10 mouse cellular contexts compared by ENCODE assay signal in the genomic region with DNA sequence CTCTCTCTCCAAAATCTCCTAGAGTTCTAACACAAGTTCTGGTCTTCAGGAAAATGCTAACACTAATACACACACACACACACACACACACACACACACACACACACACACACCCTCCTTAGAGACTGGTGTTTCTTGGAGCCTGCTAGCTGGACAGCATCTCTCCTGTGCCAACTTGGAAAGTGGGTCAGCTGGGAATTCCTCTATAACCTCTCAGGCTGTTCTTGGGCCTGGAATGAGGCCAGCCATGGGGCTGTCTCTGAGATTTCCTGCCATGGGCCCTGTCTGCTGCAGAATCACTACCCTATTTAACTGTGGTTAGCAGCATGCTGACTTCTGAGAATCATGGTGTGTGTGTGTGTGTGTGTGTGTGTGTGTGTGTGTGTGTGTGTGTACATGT. TPM values are rescaled to one million over a fixed set of nuclear protein-coding genes. Genes with fewer than 3 reads are reported as not detected.
DNase-seq lines count a peak whose midpoint lies in the region; ATAC-seq lines count a peak whose summit lies in the region.
"Had no signal": no experiment of that assay in that cellular context is flagged by ENCODE, and none has a peak within 500 bp of the region (broad histone marks: within the 10 kb centered on the region; RNA-seq: fewer than 3 reads in every experiment).

No protein-coding gene starts in this region.

- no peaks in the 10 kb centered on the region for H3K36me3 ChIP-seq in heart, embryonic 12.5 days
- H3K36me3 ChIP-seq: embryonic facial prominence, embryonic 12.5 days; G1E had no signal

- H3K27ac ChIP-seq in heart, embryonic 12.5 days (ENCODE audit: poor library complexity, severe bottlenecking), result peak overlapping the region; percentile 21; the same call in 1 of the 2 replicates
- H3K27ac ChIP-seq: embryonic facial prominence, embryonic 12.5 days had no signal

- ATAC-seq in heart, embryonic 12.5 days (ENCODE audit: insufficient number of reproducible peaks, low FRiP score), result no peak

- no peak overlapping the region for H3K4me3 ChIP-seq in heart, embryonic 12.5 days
- H3K4me3 ChIP-seq: embryonic facial prominence, embryonic 12.5 days had no signal

- no peaks in the 10 kb centered on the region for H3K9me3 ChIP-seq in heart, embryonic 12.5 days (replicated peaks)
- H3K9me3 ChIP-seq: embryonic facial prominence, embryonic 12.5 days; G1E had no signal

- H3K27me3 ChIP-seq in heart, embryonic 12.5 days (replicated peaks), result peaks cover 3% of the 10 kb centered on the region; the same call in 1 of the 2 replicates
- H3K27me3 ChIP-seq: embryonic facial prominence, embryonic 12.5 days had no signal

- H3K4me2 ChIP-seq in heart, embryonic 12.5 days, result no peak overlapping the region
- H3K4me2 ChIP-seq: embryonic facial prominence, embryonic 12.5 days had no signal

- DNase-seq in heart, adult 8-10 months (ENCODE audit: low spot score), result no peak
- peak; percentile 60 for DNase-seq in retina, postnatal 1 day
- no peak for DNase-seq in retina, embryonic 14.5 days (ENCODE audit: low spot score)
- DNase-seq in fibroblast of lung, adult 2 months (ENCODE audit: low read depth), result peak; percentile 80
- peak; percentile 43 for DNase-seq in right cerebral cortex, postnatal 4 days
- no peak for DNase-seq in urinary bladder, postnatal 10 days (ENCODE audit: low spot score)
- DNase-seq in spleen, adult 12 weeks (ENCODE audit: low spot score), result no peak

- no peak overlapping the region for H3K9ac ChIP-seq in heart, embryonic 12.5 days
- H3K9ac ChIP-seq: embryonic facial prominence, embryonic 12.5 days had no signal

- peaks cover 29% of the 10 kb centered on the region for H3K4me1 ChIP-seq in heart, embryonic 12.5 days (replicated peaks)

RNA-seq across cellular contexts. Expression of gene Tekt5, which starts 40.3 kb away (rescaled TPM):
- 0.21 and 0.24 TPM in 2 replicates for polyA plus RNA-seq in heart, embryonic 12.5 days (2016; fragmentation: Nextera tagmentation; extraction: Ambion mirVana)
- total RNA-seq in heart, adult 8-10 months (2022), result under 1 TPM in 1 of 4 experiments, not detected in 3; 0.22 TPM
- polyA plus RNA-seq: embryonic facial prominence, embryonic 12.5 days had no signal

RNA-seq across cellular contexts. Expression of gene Emp2, which starts 41.2 kb away (rescaled TPM):
- polyA plus RNA-seq in heart, embryonic 12.5 days (2016; fragmentation: Nextera tagmentation; extraction: Ambion mirVana), result 24.2 and 25.4 TPM in 2 replicates
- 10 to 100 TPM; 32.6 to 40.9 (median 37.7) TPM for total RNA-seq in heart, adult 8-10 months (2022)
- polyA plus RNA-seq: G1E had no signal

RNA-seq across cellular contexts. Expression of gene Nubp1, which starts 56.7 kb away (rescaled TPM):
- 37.9 and 41.6 TPM in 2 replicates for polyA plus RNA-seq in heart, embryonic 12.5 days (2016; fragmentation: Nextera tagmentation; extraction: Ambion mirVana)
- 10 to 100 TPM in 1 of 4 experiments, 1 to 10 TPM in 3; 7.0 to 10.0 (median 8.5) TPM for total RNA-seq in heart, adult 8-10 months (2022)

Comparison
In these comparisons a context has a peak if more than half of its experiments do, and no peak if none do; other contexts are left out.
1. DNase-seq: peak in retina, postnatal 1 day (single experiment), fibroblast of lung, adult 2 months (single experiment) and right cerebral cortex, postnatal 4 days (single experiment); none in heart, adult 8-10 months (single experiment), retina, embryonic 14.5 days (single experiment), urinary bladder, postnatal 10 days (single experiment) and spleen, adult 12 weeks (single experiment).